In genomic region chr1:151074508-151075314, GRCm38 (mm10) we compare ENCODE assay signal across 13 mouse cellular contexts.
DNase-seq lines count a peak whose midpoint lies in the region; ATAC-seq and TF ChIP-seq lines count a peak whose summit lies in the region.
"Had no signal": no experiment of that assay in that cellular context is flagged by ENCODE, and none has a peak within 500 bp of the region (broad histone marks: within the 10 kb centered on the region; RNA-seq: fewer than 3 reads in every experiment).

No protein-coding gene starts in this region.

- no peak overlapping the region for H3K4me3 ChIP-seq in liver, embryonic 14.5 days (ENCODE audit: insufficient read depth in 1 of 2, low read depth in 2 of 2, low read length in 2 of 2)
- no peak overlapping the region for H3K4me3 ChIP-seq in kidney, embryonic 15.5 days (replicated peaks)
- H3K4me3 ChIP-seq: embryonic facial prominence, embryonic 12.5 days; heart, embryonic 15.5 days had no signal

- H3K4me1 ChIP-seq in liver, embryonic 14.5 days (replicated peaks; ENCODE audit: control insufficient read depth in 2 of 2, insufficient read depth in 2 of 2, low read length in 1 of 2) = peaks cover 8 to 17% of the 10 kb centered on the region in 2 experiments
- peaks cover 8% of the 10 kb centered on the region for H3K4me1 ChIP-seq in kidney, embryonic 15.5 days
- H3K4me1 ChIP-seq: embryonic facial prominence, embryonic 12.5 days had no signal

- WGBS in liver, embryonic 14.5 days (ENCODE audit: insufficient replicate concordance) = 27% methylated on average over 16 of the region's 16 CpGs
- 87% methylated on average over 16 of the region's 16 CpGs for WGBS in kidney, embryonic 15.5 days

- no peaks in the 10 kb centered on the region for H3K36me3 ChIP-seq in liver, embryonic 14.5 days (replicated peaks; ENCODE audit: control insufficient read depth, insufficient read depth, low read depth)
- H3K36me3 ChIP-seq in splenic B cell, adult 2 months (ENCODE audit: control insufficient read depth, insufficient read depth, low read length, poor library complexity, severe bottlenecking) = no peaks in the 10 kb centered on the region
- no peaks in the 10 kb centered on the region for H3K36me3 ChIP-seq in kidney, embryonic 15.5 days
- H3K36me3 ChIP-seq: embryonic facial prominence, embryonic 12.5 days; heart, embryonic 15.5 days had no signal

- peak; percentile 40 to 55 for DNase-seq in spleen, postnatal 36 days (ENCODE audit: low spot score in 2 of 2)
- no peak for DNase-seq in spleen, postnatal 10 days (ENCODE audit: low spot score in 2 of 2)
- DNase-seq in T-cell, adult 2 months (ENCODE audit: low spot score) = peak; percentile 28
- no peak for DNase-seq in liver, embryonic 14.5 days (ENCODE audit: low read depth in 3 of 3, low spot score in 3 of 3)
- DNase-seq in splenic B cell, adult 2 months (ENCODE audit: low read depth, low spot score) = peak; percentile 62
- no peak for DNase-seq in testis, postnatal 14 days (ENCODE audit: low spot score)
- no peak for DNase-seq in lung, postnatal 36 days
- DNase-seq: cerebellum, postnatal 10 days; lung, embryonic 14.5 days had no signal

- H3K9ac ChIP-seq in liver, embryonic 14.5 days (replicated peaks) = no peak overlapping the region
- no peak overlapping the region for H3K9ac ChIP-seq in kidney, embryonic 15.5 days
- H3K9ac ChIP-seq: embryonic facial prominence, embryonic 12.5 days; heart, embryonic 15.5 days; lung, embryonic 14.5 days had no signal

- H3K27ac ChIP-seq in liver, embryonic 14.5 days = no peak overlapping the region
- no peak overlapping the region for H3K27ac ChIP-seq in kidney, embryonic 15.5 days
- H3K27ac ChIP-seq: embryonic facial prominence, embryonic 12.5 days; heart, embryonic 15.5 days had no signal

- TF ChIP-seq CTCF in liver, embryonic 14.5 days (IDR thresholded peaks at IDR 0.05; ENCODE audit: low read depth) = no peak

- peak overlapping the region; percentile 28; the same call in 1 of the 2 replicates for H3K4me2 ChIP-seq in liver, embryonic 14.5 days (ENCODE audit: low read depth)
- H3K4me2 ChIP-seq in kidney, embryonic 15.5 days = no peak overlapping the region
- H3K4me2 ChIP-seq: embryonic facial prominence, embryonic 12.5 days; heart, embryonic 15.5 days; lung, embryonic 14.5 days had no signal

- ATAC-seq in liver, embryonic 14.5 days (ENCODE audit: insufficient read depth) = no peak
- ATAC-seq in kidney, embryonic 15.5 days (replicated peaks; ENCODE audit: low FRiP score) = no peak
- ATAC-seq: midbrain, embryonic 16.5 days had no signal

- H3K9me3 ChIP-seq in liver, embryonic 14.5 days (ENCODE audit: control insufficient read depth, low read length) = no peaks in the 10 kb centered on the region
- H3K9me3 ChIP-seq in kidney, embryonic 15.5 days (replicated peaks) = no peaks in the 10 kb centered on the region
- H3K9me3 ChIP-seq: embryonic facial prominence, embryonic 12.5 days; heart, embryonic 15.5 days had no signal

- no peak for TF ChIP-seq EP300 in liver, embryonic 14.5 days (IDR thresholded peaks at IDR 0.05; ENCODE audit: low read depth)

- no peaks in the 10 kb centered on the region for H3K27me3 ChIP-seq in liver, embryonic 14.5 days (ENCODE audit: control insufficient read depth, insufficient read depth, low read length)
- no peaks in the 10 kb centered on the region for H3K27me3 ChIP-seq in splenic B cell, adult 2 months (ENCODE audit: control insufficient read depth, insufficient read depth, low read length, poor library complexity, severe bottlenecking)
- H3K27me3 ChIP-seq in kidney, embryonic 15.5 days = no peaks in the 10 kb centered on the region
- H3K27me3 ChIP-seq: embryonic facial prominence, embryonic 12.5 days; heart, embryonic 15.5 days had no signal

Comparison
In these comparisons a context has a peak if more than half of its experiments do, and no peak if none do; other contexts are left out.
1. DNase-seq: peak in spleen, postnatal 36 days (2 of 2), T-cell, adult 2 months (single experiment) and splenic B cell, adult 2 months (single experiment); none in spleen, postnatal 10 days (0 of 2), liver, embryonic 14.5 days (0 of 3), testis, postnatal 14 days (single experiment) and lung, postnatal 36 days (single experiment).